Mouse (Mus musculus): ENCODE data around the gene Tbce. TPM values are rescaled to one million over a fixed set of nuclear protein-coding genes. Genes with fewer than 3 reads are reported as not detected.

The Tbce gene
- total RNA-seq (2012; rRNA removed) (35.3 and 36.8 TPM in 2 replicates), polyA plus RNA-seq (2012; ENCODE audit: insufficient read depth in 1 of 2, insufficient read length in 2 of 2, low read depth in 1 of 2, low replicate concordance in 2 of 2, missing spikeins in 1 of 2) (10 to 100 TPM in 1 of 2 experiments, not detected in 1; 56.9 TPM)

DNA sequence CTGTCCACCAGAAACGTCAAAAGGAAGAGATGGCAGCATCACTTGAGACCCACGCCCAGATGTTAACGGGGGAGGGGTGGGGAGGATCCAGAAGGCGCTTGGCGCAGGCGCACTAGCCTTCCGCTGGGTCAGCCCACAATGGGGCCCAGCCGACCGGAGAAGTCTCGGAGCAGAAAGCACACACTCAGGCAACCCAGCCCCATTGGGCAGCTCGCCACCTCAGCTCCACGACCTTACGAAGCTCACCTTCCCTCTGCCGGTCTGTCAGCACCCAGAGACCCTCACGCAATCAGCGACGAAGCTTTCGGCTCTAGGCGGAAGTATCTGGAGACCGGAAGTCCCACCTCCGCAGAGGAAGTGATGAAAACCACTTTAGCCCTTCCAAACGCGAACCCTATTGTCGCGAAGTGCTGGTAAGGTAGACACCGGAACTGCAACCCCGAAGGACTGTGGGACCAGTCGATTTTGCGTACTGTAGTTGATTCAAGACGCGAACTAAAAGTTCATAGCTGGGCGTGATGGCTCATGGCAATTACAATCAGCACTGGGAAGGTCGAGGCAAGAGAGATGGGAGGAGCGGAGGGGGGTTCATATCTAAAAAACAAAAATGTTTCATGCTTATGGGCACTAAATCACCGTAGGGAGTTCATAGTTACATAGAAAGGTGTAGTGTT lies at the start of gene Tbce:
Tbce (minus strand) TSS at position 347 of the 674 bp plus-strand sequence.
- H3K9ac ChIP-seq (ENCODE audit: control insufficient read depth, low read depth, low read length, poor library complexity, severe bottlenecking): peak within 1 kb of the TSS; percentile 75
- H3K27ac ChIP-seq (ENCODE audit: control insufficient read depth, low read depth, low read length): peak within 1 kb of the TSS; percentile 85
- H3K36me3 ChIP-seq (ENCODE audit: control insufficient read depth in 1 of 2, insufficient read depth in 2 of 2, low read length in 2 of 2): peaks cover 4 to 19% of the 10 kb centered on the region in 2 experiments; a peak in 3 of 4 replicates
- H3K79me2 ChIP-seq (ENCODE audit: control insufficient read depth, insufficient read depth, low read length, poor library complexity): peaks cover 32% of the 10 kb centered on the region
- H3K4me3 ChIP-seq (ENCODE audit: control insufficient read depth in 1 of 2, insufficient read depth in 1 of 2, low read depth in 2 of 2, low read length in 2 of 2): peak within 1 kb of the TSS; percentile 70 to 94
- no peaks in the 10 kb centered on the region for H3K9me3 ChIP-seq (replicated peaks; ENCODE audit: insufficient read depth, low read length)
- peak; percentile 96 for DNase-seq (ENCODE audit: low read depth, low spot score)
- no peaks in the 10 kb centered on the region for H3K27me3 ChIP-seq (ENCODE audit: control insufficient read depth in 1 of 2, insufficient read depth in 2 of 2, low read length in 2 of 2)
- H3K4me1 ChIP-seq (ENCODE audit: control insufficient read depth in 1 of 2, insufficient read depth in 2 of 2, low read length in 2 of 2): peaks cover 9 to 13% of the 10 kb centered on the region in 2 experiments
- peak; percentile 67 to 92; a peak in 3 of 4 replicates for TF ChIP-seq POLR2A (IDR thresholded peaks at IDR 0.05; ENCODE audit: control insufficient read depth in 1 of 2, insufficient read depth in 1 of 2, low read depth in 1 of 2, low read length in 2 of 2, poor library complexity in 1 of 2)
- no peak for TF ChIP-seq MYC (IDR thresholded peaks at IDR 0.05; ENCODE audit: low read depth, low read length)
- no peak for TF ChIP-seq GATA1 (IDR thresholded peaks at IDR 0.05; ENCODE audit: low read depth, low read length)
- TF ChIP-seq CTCF (IDR thresholded peaks at IDR 0.05 in 2 of 3, conservative IDR thresholded peaks at IDR 0.05 in 1 of 3; ENCODE audit: control insufficient read depth in 1 of 3, insufficient read depth in 1 of 3, low read depth in 2 of 3, low read length in 3 of 3, poor library complexity in 1 of 3, severe bottlenecking in 1 of 3): no peak
- TF ChIP-seq MAFK (IDR thresholded peaks at IDR 0.05; ENCODE audit: borderline replicate concordance, low read depth, low read length): no peak
- peak; percentile 91 for TF ChIP-seq ELF1 (IDR thresholded peaks at IDR 0.05; ENCODE audit: low read depth, low read length)
- no peak for TF ChIP-seq BHLHE40 (IDR thresholded peaks at IDR 0.05; ENCODE audit: borderline replicate concordance, low read depth, low read length)
- no peak; the same call in 1 of the 2 replicates for TF ChIP-seq MAZ (IDR thresholded peaks at IDR 0.05; ENCODE audit: low read depth, low read length)
- peak; percentile 69 for TF ChIP-seq SIN3A (IDR thresholded peaks at IDR 0.05; ENCODE audit: low read length)
- no peak for TF ChIP-seq SMC3 (IDR thresholded peaks at IDR 0.05; ENCODE audit: low read depth, low read length)
- TF ChIP-seq HCFC1 (IDR thresholded peaks at IDR 0.05; ENCODE audit: low read depth, low read length): peak; percentile 88
- peak; percentile 31; the same call in 1 of the 2 replicates for TF ChIP-seq ZMIZ1 (IDR thresholded peaks at IDR 0.05; ENCODE audit: low read depth, low read length)
- TF ChIP-seq NELFE (IDR thresholded peaks at IDR 0.05; ENCODE audit: low read depth, low read length): peak; percentile 69
- TF ChIP-seq ETS1 (IDR thresholded peaks at IDR 0.05; ENCODE audit: low read depth, low read length): peak; percentile 44; the same call in 1 of the 2 replicates
- peak; percentile 54; the same call in 1 of the 2 replicates for TF ChIP-seq TCF12 (IDR thresholded peaks at IDR 0.05; ENCODE audit: low read depth, low read length)
- no peak for TF ChIP-seq TAL1 (IDR thresholded peaks at IDR 0.05; ENCODE audit: low read length)
- peak; percentile 76 for TF ChIP-seq NRF1 (IDR thresholded peaks at IDR 0.05; ENCODE audit: insufficient read depth, low read depth, low read length, poor library complexity, severe bottlenecking)
- peak; percentile 65 for TF ChIP-seq KAT2A (conservative IDR thresholded peaks at IDR 0.05; ENCODE audit: low read depth, low read length)
- 0 out of 2 replicates have a peak, but pooled peaks have one; percentile 5 for TF ChIP-seq ZNF384 (IDR thresholded peaks at IDR 0.05; ENCODE audit: low read depth, low read length)
- no peak for TF ChIP-seq MYB (IDR thresholded peaks at IDR 0.05; ENCODE audit: low read depth, low read length)
- peak; percentile 48 for TF ChIP-seq POLR2AphosphoS2 (IDR thresholded peaks at IDR 0.05; ENCODE audit: low read length)
- TF ChIP-seq USF1 (IDR thresholded peaks at IDR 0.05; ENCODE audit: low read depth, low read length): no peak
- TF ChIP-seq RAD21 (IDR thresholded peaks at IDR 0.05; ENCODE audit: low read depth, low read length): no peak
- TF ChIP-seq USF2 (IDR thresholded peaks at IDR 0.05; ENCODE audit: borderline replicate concordance in 1 of 2, insufficient read depth in 1 of 2, low read depth in 1 of 2, low read length in 2 of 2): no peak
- peak; percentile 34; the same call in 1 of the 2 replicates for TF ChIP-seq MAX (IDR thresholded peaks at IDR 0.05; ENCODE audit: low read length)
- no peak for TF ChIP-seq POLR2AphosphoS5 (IDR thresholded peaks at IDR 0.05; ENCODE audit: borderline replicate concordance, low read depth, low read length)
- TF ChIP-seq EP300 (IDR thresholded peaks at IDR 0.05; ENCODE audit: low read depth in 1 of 2, low read length in 2 of 2): peak in 1 of 2 experiments; percentile 8; a peak in 1 of 4 replicates
- TF ChIP-seq CHD2 (IDR thresholded peaks at IDR 0.05; ENCODE audit: low read length): no peak
- TF ChIP-seq CHD1 (IDR thresholded peaks at IDR 0.05; ENCODE audit: low read depth, low read length): no peak
- TF ChIP-seq UBTF (IDR thresholded peaks at IDR 0.05; ENCODE audit: borderline replicate concordance, insufficient read depth, low read depth, low read length): no peak
- no peak for TF ChIP-seq E2F4 (IDR thresholded peaks at IDR 0.05; ENCODE audit: borderline replicate concordance, low read depth, low read length)
- no peak for TF ChIP-seq GABPA (IDR thresholded peaks at IDR 0.05; ENCODE audit: low read depth, low read length)
- no peak for TF ChIP-seq MEF2A (IDR thresholded peaks at IDR 0.05; ENCODE audit: extremely low read depth, insufficient replicate concordance, low read depth, low read length, poor library complexity, severe bottlenecking)
- no peak for TF ChIP-seq JUND (IDR thresholded peaks at IDR 0.05; ENCODE audit: low read depth, low read length)
- no peak for TF ChIP-seq ZC3H11A (IDR thresholded peaks at IDR 0.05; ENCODE audit: low read depth, low read length)

Data from MEL (cell line).